Mouse (Mus musculus) c-Kit-positive CD71-negative TER-119-negative erythroid progenitor cells, embryonic 14.5 days (primary cell): ENCODE measurements around the gene Mybpc2.

Experiments used
- DNase-seq: peaks from one replicate; pipeline ENCODE4 v3.0.0-alpha.2; 2013; ENCODE audit warnings: low read depth

Mybpc2 gene

GRCm38 (mm10) chr7:44485572-44486195 is 38.8 kb downstream of the Mybpc2 start:
- DNase-seq, result no peak

- peak; percentile 64 for DNase-seq
Measured at GRCm38 (mm10) chr7:44484841-44485571, 39.5 kb downstream of the Mybpc2 start.

- DNase-seq, result no peak
Measured at GRCm38 (mm10) chr7:44484109-44484508, 40.3 kb downstream of the Mybpc2 start.

GRCm38 (mm10) chr7:44482836-44483435 is 41.5 kb downstream of the Mybpc2 start:
- no peak for DNase-seq

GRCm38 (mm10) chr7:44475046-44475614 is 49.3 kb downstream of the Mybpc2 start:
- no peak for DNase-seq

- DNase-seq, result no peak
Measured at GRCm38 (mm10) chr7:44474419-44474818, 50.0 kb downstream of the Mybpc2 start.

- DNase-seq, result no peak
Measured at GRCm38 (mm10) chr7:44472961-44473646, 51.4 kb downstream of the Mybpc2 start.

- no peak for DNase-seq
Measured at GRCm38 (mm10) chr7:44472558-44472885, 51.9 kb downstream of the Mybpc2 start.

GRCm38 (mm10) chr7:44471880-44472557 is 52.4 kb downstream of the Mybpc2 start:
- no peak for DNase-seq

- no peak for DNase-seq
Measured at GRCm38 (mm10) chr7:44470696-44471612, 53.5 kb downstream of the Mybpc2 start.

- DNase-seq, result no peak
Measured at GRCm38 (mm10) chr7:44469677-44470675, 54.5 kb downstream of the Mybpc2 start.

- DNase-seq, result no peak
Measured at GRCm38 (mm10) chr7:44468644-44469285, 55.7 kb downstream of the Mybpc2 start.

GRCm38 (mm10) chr7:44467811-44468411 is 56.5 kb downstream of the Mybpc2 start, which contains the start of gene Josd2:
TSS of gene Josd2 (plus strand) at chr7:44467980.
- DNase-seq, result peak; percentile 94

- no peak for DNase-seq
Measured at GRCm38 (mm10) chr7:44466888-44467311, 57.6 kb downstream of the Mybpc2 start.

GRCm38 (mm10) chr7:44466006-44466887 is 58.2 kb downstream of the Mybpc2 start:
- no peak for DNase-seq

- DNase-seq, result no peak
Measured at GRCm38 (mm10) chr7:44465111-44465510, 59.3 kb downstream of the Mybpc2 start, which contains the start of gene Aspdh. TSS of gene Aspdh (plus strand) at chr7:44465391.

- no peak for DNase-seq
Measured at GRCm38 (mm10) chr7:44464511-44464910, 59.9 kb downstream of the Mybpc2 start.
